In genomic region chr2:22740441-22740840, GRCm38 (mm10) we compare ENCODE assay signal across 16 mouse cellular contexts.
"Had no signal": no experiment of that assay in that cellular context is flagged by ENCODE, and none has a peak within 500 bp of the region (broad histone marks: within the 10 kb centered on the region; RNA-seq: fewer than 3 reads in every experiment).

No protein-coding gene starts in this region.

- H3K27ac ChIP-seq: kidney, embryonic 15.5 days; liver, embryonic 13.5 days; neural tube, embryonic 12.5 days; neural tube, embryonic 15.5 days; stomach, postnatal 0 days had no signal

- H3K4me1 ChIP-seq: liver, embryonic 13.5 days had no signal

- H3K9me3 ChIP-seq: kidney, embryonic 15.5 days; liver, embryonic 13.5 days; neural tube, embryonic 12.5 days; neural tube, embryonic 15.5 days had no signal

- H3K36me3 ChIP-seq: kidney, embryonic 15.5 days; liver, embryonic 13.5 days; neural tube, embryonic 12.5 days; neural tube, embryonic 15.5 days had no signal

- H3K4me3 ChIP-seq: kidney, embryonic 15.5 days; liver, embryonic 13.5 days; neural tube, embryonic 12.5 days; neural tube, embryonic 15.5 days had no signal

- H3K4me2 ChIP-seq: kidney, embryonic 15.5 days; liver, embryonic 13.5 days; midbrain, embryonic 11.5 days; neural tube, embryonic 12.5 days; neural tube, embryonic 15.5 days had no signal

- DNase-seq: kidney, postnatal 10 days; kidney, postnatal 36 days; liver, embryonic 13.5 days; lung, adult 2 months; lung, postnatal 14 days; lung, postnatal 4 days; right cerebral cortex, adult 18-20 months; right cerebral cortex, postnatal 14 days; right cerebral cortex, postnatal 4 days; thymus, adult 2 months; thymus, postnatal 14 days had no signal

- H3K9ac ChIP-seq: kidney, embryonic 15.5 days; liver, embryonic 13.5 days; neural tube, embryonic 12.5 days; neural tube, embryonic 15.5 days had no signal

- H3K27me3 ChIP-seq: neural tube, embryonic 12.5 days; neural tube, embryonic 15.5 days had no signal
